9 mouse cellular contexts compared by ENCODE assay signal in the genomic region with DNA sequence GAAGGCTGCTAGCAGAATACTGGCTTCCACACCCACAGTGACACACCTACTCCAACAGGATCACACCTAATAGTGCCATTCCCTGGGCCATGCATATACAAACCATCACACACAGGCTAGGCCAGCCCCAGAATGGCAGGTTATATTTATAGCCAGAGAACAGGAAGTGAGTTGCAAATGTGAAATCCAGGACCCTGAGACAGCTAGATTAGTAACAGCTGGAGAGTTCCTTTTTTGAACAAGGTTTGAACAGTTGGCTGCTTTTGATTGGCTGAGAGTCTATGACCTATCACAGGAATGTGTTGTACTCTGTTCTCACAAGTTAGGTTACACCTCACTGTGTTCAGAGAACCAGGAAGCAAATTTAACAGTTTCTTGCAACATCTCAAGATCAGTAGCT.
DNase-seq lines count a peak whose midpoint lies in the region; ATAC-seq and TF ChIP-seq lines count a peak whose summit lies in the region.
"Had no signal": no experiment of that assay in that cellular context is flagged by ENCODE, and none has a peak within 500 bp of the region (broad histone marks: within the 10 kb centered on the region; RNA-seq: fewer than 3 reads in every experiment).

No protein-coding gene starts in this region.

- peak; percentile 59 for ATAC-seq in forebrain, postnatal 0 days
- no peak for ATAC-seq in forebrain, embryonic 13.5 days
- ATAC-seq in intestine, embryonic 14.5 days (replicated peaks; ENCODE audit: low FRiP score, low TSS enrichment, low read depth) = peak; percentile 56
- ATAC-seq in erythroblast, adult 5-6 weeks (replicated peaks; ENCODE audit: low FRiP score, poor library complexity, severe bottlenecking) = no peak
- no peak for ATAC-seq in forebrain, embryonic 14.5 days

- intact Hi-C loops in left cerebral cortex, postnatal 10 days (cut with DNase I) = no loop called here

- no peak overlapping the region for H3K9ac ChIP-seq in forebrain, postnatal 0 days
- no peak overlapping the region for H3K9ac ChIP-seq in forebrain, embryonic 13.5 days
- H3K9ac ChIP-seq in intestine, embryonic 14.5 days (ENCODE audit: low read length) = no peak overlapping the region
- H3K9ac ChIP-seq in forebrain, embryonic 14.5 days (ENCODE audit: low read length) = no peak overlapping the region
- H3K9ac ChIP-seq: hindbrain, embryonic 15.5 days had no signal

- H3K9me3 ChIP-seq in forebrain, postnatal 0 days (ENCODE audit: low read length) = no peaks in the 10 kb centered on the region
- H3K9me3 ChIP-seq in forebrain, embryonic 13.5 days (replicated peaks) = 0 out of 2 replicates have a peak, but pooled peaks cover 3% of the 10 kb centered on the region
- H3K9me3 ChIP-seq in intestine, embryonic 14.5 days (ENCODE audit: control insufficient read depth, low read length) = no peaks in the 10 kb centered on the region
- H3K9me3 ChIP-seq in forebrain, embryonic 14.5 days (replicated peaks; ENCODE audit: control insufficient read depth, low read length) = no peaks in the 10 kb centered on the region
- H3K9me3 ChIP-seq: hindbrain, embryonic 15.5 days had no signal

- no peak for DNase-seq in forebrain, postnatal 0 days
- DNase-seq in Muller cell, postnatal 12 days (ENCODE audit: inconsistent ontology term) = peak; percentile 8
- DNase-seq in intestine, embryonic 14.5 days (ENCODE audit: low spot score) = peak; percentile 55
- DNase-seq in mesoderm, embryonic 11.5 days (ENCODE audit: low read depth, low spot score) = peak; percentile 65
- DNase-seq in left cerebral cortex, postnatal 10 days (ENCODE audit: extremely low spot score in 1 of 2, low spot score in 2 of 2) = no peak
- DNase-seq in forebrain, embryonic 14.5 days (ENCODE audit: low spot score) = no peak

- no peak overlapping the region for H3K4me3 ChIP-seq in forebrain, postnatal 0 days (ENCODE audit: low read depth, low read length)
- no peak overlapping the region for H3K4me3 ChIP-seq in forebrain, embryonic 13.5 days
- no peak overlapping the region for H3K4me3 ChIP-seq in intestine, embryonic 14.5 days (ENCODE audit: low read depth, low read length)
- H3K4me3 ChIP-seq in forebrain, embryonic 14.5 days (ENCODE audit: low read depth, low read length) = no peak overlapping the region
- H3K4me3 ChIP-seq: hindbrain, embryonic 15.5 days had no signal

- H3K4me1 ChIP-seq in forebrain, postnatal 0 days (ENCODE audit: insufficient read depth) = no peaks in the 10 kb centered on the region
- H3K4me1 ChIP-seq in forebrain, embryonic 13.5 days = no peaks in the 10 kb centered on the region
- no peaks in the 10 kb centered on the region for H3K4me1 ChIP-seq in intestine, embryonic 14.5 days (replicated peaks; ENCODE audit: control insufficient read depth, insufficient read depth, low read length)
- no peaks in the 10 kb centered on the region for H3K4me1 ChIP-seq in forebrain, embryonic 14.5 days (ENCODE audit: control insufficient read depth, insufficient read depth, low read length)
- H3K4me1 ChIP-seq: hindbrain, embryonic 15.5 days had no signal

- H3K36me3 ChIP-seq in forebrain, postnatal 0 days (ENCODE audit: insufficient read depth) = no peaks in the 10 kb centered on the region
- no peaks in the 10 kb centered on the region for H3K36me3 ChIP-seq in forebrain, embryonic 13.5 days (ENCODE audit: poor library complexity, severe bottlenecking)
- no peaks in the 10 kb centered on the region for H3K36me3 ChIP-seq in intestine, embryonic 14.5 days (ENCODE audit: control insufficient read depth, insufficient read depth, low read length)
- H3K36me3 ChIP-seq in forebrain, embryonic 14.5 days (ENCODE audit: control insufficient read depth, insufficient read depth, low read length) = no peaks in the 10 kb centered on the region
- H3K36me3 ChIP-seq: hindbrain, embryonic 15.5 days had no signal

- TF ChIP-seq CTCF in forebrain, postnatal 0 days (IDR thresholded peaks at IDR 0.05; ENCODE audit: low read depth) = no peak

- no peak overlapping the region for H3K27ac ChIP-seq in forebrain, postnatal 0 days (ENCODE audit: low read depth, low read length)
- H3K27ac ChIP-seq in forebrain, embryonic 13.5 days = no peak overlapping the region
- no peak overlapping the region for H3K27ac ChIP-seq in intestine, embryonic 14.5 days (ENCODE audit: low read depth)
- no peak overlapping the region for H3K27ac ChIP-seq in forebrain, embryonic 14.5 days (ENCODE audit: low read depth, low read length)
- H3K27ac ChIP-seq: hindbrain, embryonic 15.5 days had no signal

- H3K4me2 ChIP-seq in forebrain, postnatal 0 days (ENCODE audit: low read depth) = no peak overlapping the region
- no peak overlapping the region for H3K4me2 ChIP-seq in forebrain, embryonic 13.5 days
- H3K4me2 ChIP-seq in intestine, embryonic 14.5 days (ENCODE audit: low read length) = no peak overlapping the region
- H3K4me2 ChIP-seq in forebrain, embryonic 14.5 days (ENCODE audit: low read length) = no peak overlapping the region
- H3K4me2 ChIP-seq: hindbrain, embryonic 15.5 days had no signal

- no peaks in the 10 kb centered on the region for H3K27me3 ChIP-seq in forebrain, postnatal 0 days (ENCODE audit: insufficient read depth, low read length)
- H3K27me3 ChIP-seq in forebrain, embryonic 13.5 days = no peaks in the 10 kb centered on the region
- no peaks in the 10 kb centered on the region for H3K27me3 ChIP-seq in intestine, embryonic 14.5 days (replicated peaks; ENCODE audit: control insufficient read depth, insufficient read depth, low read length)
- H3K27me3 ChIP-seq in forebrain, embryonic 14.5 days (replicated peaks; ENCODE audit: control insufficient read depth, insufficient read depth, low read length) = no peaks in the 10 kb centered on the region
- H3K27me3 ChIP-seq: hindbrain, embryonic 15.5 days had no signal

Comparison
In these comparisons a context has a peak if more than half of its experiments do, and no peak if none do; other contexts are left out.
1. ATAC-seq: peak in forebrain, postnatal 0 days (single experiment) and intestine, embryonic 14.5 days (single experiment); none in forebrain, embryonic 13.5 days (single experiment), erythroblast, adult 5-6 weeks (single experiment) and forebrain, embryonic 14.5 days (single experiment).
2. DNase-seq: peak in Muller cell, postnatal 12 days (single experiment), intestine, embryonic 14.5 days (single experiment) and mesoderm, embryonic 11.5 days (single experiment); none in forebrain, postnatal 0 days (single experiment), left cerebral cortex, postnatal 10 days (0 of 2) and forebrain, embryonic 14.5 days (single experiment).